Mouse (Mus musculus): ENCODE measurements around the gene Emilin2. TPM values are rescaled to one million over a fixed set of nuclear protein-coding genes. Genes with fewer than 3 reads are reported as not detected.

Emilin2 gene
- polyA plus RNA-seq, 1 experiment from 2014 or later = 13.3 TPM

- ATAC-seq (ENCODE audit: insufficient read depth, low FRiP score, low TSS enrichment) = no peak
- no peaks in the 10 kb centered on the region for H3K27me3 ChIP-seq (ENCODE audit: control insufficient read depth, insufficient read depth, low read length)
- no peaks in the 10 kb centered on the region for H3K9me3 ChIP-seq (ENCODE audit: control insufficient read depth, low read length)
- H3K9ac ChIP-seq (ENCODE audit: low read length) = no peak overlapping the region
- no peaks in the 10 kb centered on the region for H3K36me3 ChIP-seq (ENCODE audit: control insufficient read depth, insufficient read depth, low read length)
- no peak for DNase-seq (ENCODE audit: low spot score)
- no peaks in the 10 kb centered on the region for H3K4me1 ChIP-seq (ENCODE audit: control insufficient read depth, insufficient read depth, low read length)
- 96% methylated on average over 4 of the region's 4 CpGs for WGBS
- no peak overlapping the region for H3K4me2 ChIP-seq (ENCODE audit: low read depth)
- no peak overlapping the region for H3K27ac ChIP-seq (ENCODE audit: low read depth, low read length)
- no peak overlapping the region for H3K4me3 ChIP-seq (ENCODE audit: low read depth, low read length)
Measured at GRCm38 (mm10) chr17:71283237-71283636, 28.5 kb downstream of the Emilin2 start.

DNA sequence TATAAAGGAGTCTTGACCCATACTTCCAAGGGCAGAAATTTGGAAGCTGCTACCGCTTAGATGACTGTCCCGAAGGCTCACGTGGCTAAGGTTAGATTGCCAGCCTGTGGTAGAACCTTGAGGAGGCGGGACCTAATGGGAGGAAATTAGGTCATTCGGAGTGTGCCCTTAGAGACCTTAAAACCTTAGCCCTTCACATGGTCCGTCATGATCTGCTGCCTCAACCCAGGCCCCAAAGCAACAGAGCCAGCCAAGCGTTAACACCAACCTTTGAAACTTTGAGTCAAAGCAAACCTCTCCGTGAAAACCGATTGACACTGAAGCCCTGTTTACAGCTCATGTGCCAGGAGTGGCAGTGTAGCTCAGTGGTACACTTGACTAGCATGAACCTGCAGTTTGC, 29.1 kb downstream of the Emilin2 start:
- no peak overlapping the region for H3K4me3 ChIP-seq (ENCODE audit: low read depth, low read length)
- no peaks in the 10 kb centered on the region for H3K9me3 ChIP-seq (ENCODE audit: control insufficient read depth, low read length)
- no peaks in the 10 kb centered on the region for H3K36me3 ChIP-seq (ENCODE audit: control insufficient read depth, insufficient read depth, low read length)
- 92% methylated on average over 9 of the region's 9 CpGs for WGBS
- DNase-seq (ENCODE audit: low spot score) (no peak), ATAC-seq (ENCODE audit: insufficient read depth, low FRiP score, low TSS enrichment) (no peak)
- no peak overlapping the region for H3K4me2 ChIP-seq (ENCODE audit: low read depth)
- no peaks in the 10 kb centered on the region for H3K27me3 ChIP-seq (ENCODE audit: control insufficient read depth, insufficient read depth, low read length)
- H3K4me1 ChIP-seq (ENCODE audit: control insufficient read depth, insufficient read depth, low read length) = no peaks in the 10 kb centered on the region
- no peak overlapping the region for H3K27ac ChIP-seq (ENCODE audit: low read depth, low read length)
- no peak overlapping the region for H3K9ac ChIP-seq (ENCODE audit: low read length)

DNA sequence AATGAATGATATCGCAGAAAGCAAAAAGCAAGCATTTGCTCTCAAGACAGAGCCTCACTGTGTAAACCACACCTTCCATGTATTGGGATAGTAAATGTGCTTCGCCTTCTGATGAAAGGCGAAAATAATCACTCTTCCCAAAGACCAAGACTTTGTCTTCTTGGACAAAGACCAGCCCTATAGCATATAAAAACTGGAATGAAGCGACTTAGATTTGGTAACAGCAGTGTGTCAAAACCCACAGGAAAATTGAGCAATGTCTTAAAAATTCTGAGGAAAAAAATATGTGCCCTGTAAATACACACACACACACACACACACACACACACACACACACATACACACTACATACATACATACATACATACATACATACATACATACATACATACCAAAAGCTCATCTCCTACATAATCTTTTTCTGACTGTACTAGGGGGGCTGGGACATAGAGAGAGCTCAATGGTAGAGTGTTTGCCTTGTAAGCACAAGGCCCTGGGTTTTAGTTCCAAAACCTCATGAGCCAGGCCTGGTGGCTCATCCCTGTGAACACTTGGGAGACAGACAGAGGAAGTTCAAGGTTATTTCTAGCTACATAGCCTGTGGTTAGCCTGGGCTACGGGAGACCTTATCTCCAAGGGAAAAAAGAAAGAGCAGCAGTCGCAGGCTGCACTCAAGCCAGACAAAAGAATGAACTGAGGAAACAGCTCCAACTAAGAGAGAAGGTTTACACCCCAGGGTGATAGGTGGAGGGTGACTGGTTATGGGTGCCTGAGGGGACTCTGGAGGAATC, 33.9 kb downstream of the Emilin2 start:
- Histone ChIP-seq H3K27me3 (ENCODE audit: control insufficient read depth, insufficient read depth, low read length) (no peaks in the 10 kb centered on the region), H3K9me3 (ENCODE audit: control insufficient read depth, low read length) (no peaks in the 10 kb centered on the region), H3K36me3 (ENCODE audit: control insufficient read depth, insufficient read depth, low read length) (no peaks in the 10 kb centered on the region), H3K27ac (ENCODE audit: low read depth, low read length) (no peak overlapping the region), H3K9ac (ENCODE audit: low read length) (no peak overlapping the region), H3K4me3 (ENCODE audit: low read depth, low read length) (no peak overlapping the region), H3K4me1 (ENCODE audit: control insufficient read depth, insufficient read depth, low read length) (no peaks in the 10 kb centered on the region), H3K4me2 (ENCODE audit: low read depth) (no peak overlapping the region)
- ATAC-seq (ENCODE audit: insufficient read depth, low FRiP score, low TSS enrichment) (no peak), DNase-seq (ENCODE audit: low spot score) (no peak)
- 90% methylated on average over 6 of the region's 6 CpGs for WGBS

- 88% methylated on average over 10 of the region's 10 CpGs for WGBS
- no peak for ATAC-seq (ENCODE audit: insufficient read depth, low FRiP score, low TSS enrichment)
- H3K27ac ChIP-seq (ENCODE audit: low read depth, low read length) = no peak overlapping the region
Measured at GRCm38 (mm10) chr17:71276771-71277170, 35.0 kb downstream of the Emilin2 start.

DNA sequence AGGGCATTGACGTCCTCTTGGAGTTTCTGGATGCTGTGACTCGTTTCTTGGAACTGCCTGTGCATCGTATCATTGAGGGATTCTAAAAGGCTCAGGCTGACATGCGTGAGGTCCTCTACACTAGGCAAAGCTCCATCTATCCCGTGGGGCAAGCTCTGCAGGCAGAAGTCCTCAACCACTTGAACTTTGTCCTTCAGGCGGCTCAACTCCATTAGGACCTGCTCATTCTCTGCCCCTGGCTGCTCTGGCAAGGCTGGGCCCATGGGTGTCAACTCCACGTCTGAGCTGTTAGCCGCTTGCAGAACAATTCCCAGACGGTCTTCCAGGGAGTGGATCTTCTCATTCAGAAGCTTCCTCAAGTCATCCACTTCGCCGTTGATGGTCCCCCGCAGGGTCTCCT, 37.9 kb downstream of the Emilin2 start:
- Histone ChIP-seq H3K4me2 (ENCODE audit: low read depth) (no peak overlapping the region), H3K36me3 (ENCODE audit: control insufficient read depth, insufficient read depth, low read length) (no peaks in the 10 kb centered on the region), H3K27ac (ENCODE audit: low read depth, low read length) (no peak overlapping the region), H3K9me3 (ENCODE audit: control insufficient read depth, low read length) (no peaks in the 10 kb centered on the region), H3K4me1 (ENCODE audit: control insufficient read depth, insufficient read depth, low read length) (no peaks in the 10 kb centered on the region), H3K27me3 (ENCODE audit: control insufficient read depth, insufficient read depth, low read length) (no peaks in the 10 kb centered on the region), H3K4me3 (ENCODE audit: low read depth, low read length) (no peak overlapping the region), H3K9ac (ENCODE audit: low read length) (no peak overlapping the region)
- ATAC-seq (ENCODE audit: insufficient read depth, low FRiP score, low TSS enrichment) = no peak
- 95% methylated on average over 12 of the region's 12 CpGs for WGBS
- no peak for DNase-seq (ENCODE audit: low spot score)

More at GRCm38 (mm10) chr17:71276771-71277170, 35.0 kb downstream of the Emilin2 start:
- H3K9me3 ChIP-seq (ENCODE audit: control insufficient read depth, low read length) = no peaks in the 10 kb centered on the region
- H3K4me3 ChIP-seq (ENCODE audit: low read depth, low read length) = no peak overlapping the region
- H3K36me3 ChIP-seq (ENCODE audit: control insufficient read depth, insufficient read depth, low read length) = no peaks in the 10 kb centered on the region
- no peak for DNase-seq (ENCODE audit: low spot score)
- no peak overlapping the region for H3K4me2 ChIP-seq (ENCODE audit: low read depth)
- no peak overlapping the region for H3K9ac ChIP-seq (ENCODE audit: low read length)
- H3K4me1 ChIP-seq (ENCODE audit: control insufficient read depth, insufficient read depth, low read length) = no peaks in the 10 kb centered on the region
- no peaks in the 10 kb centered on the region for H3K27me3 ChIP-seq (ENCODE audit: control insufficient read depth, insufficient read depth, low read length)

DNA sequence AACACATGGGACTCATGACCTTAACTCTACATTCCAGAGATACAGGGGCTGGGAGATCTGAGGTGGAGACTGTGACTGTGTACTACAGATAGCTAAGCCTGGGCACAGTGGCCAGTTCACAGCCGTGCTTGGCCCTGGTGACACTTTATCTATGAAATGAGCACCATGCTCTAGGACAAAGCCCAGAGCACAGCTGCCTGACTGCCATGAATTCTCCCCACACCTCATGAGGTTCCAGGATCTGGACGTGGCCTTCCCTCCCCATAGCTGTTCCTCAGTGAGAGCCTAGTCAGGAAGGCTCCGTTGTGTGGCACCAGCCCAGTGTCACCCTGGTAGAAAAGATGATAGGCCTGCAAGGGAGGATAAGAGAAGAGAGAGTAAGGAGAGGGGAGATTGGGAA, 43.2 kb downstream of the Emilin2 start:
- no peak overlapping the region for H3K27ac ChIP-seq (ENCODE audit: low read depth, low read length)
- WGBS = 96% methylated on average over 3 of the region's 3 CpGs
- no peaks in the 10 kb centered on the region for H3K4me1 ChIP-seq (ENCODE audit: control insufficient read depth, insufficient read depth, low read length)
- DNase-seq (ENCODE audit: low spot score) (no peak), ATAC-seq (ENCODE audit: insufficient read depth, low FRiP score, low TSS enrichment) (no peak)
- H3K4me3 ChIP-seq (ENCODE audit: low read depth, low read length) = no peak overlapping the region
- no peak overlapping the region for H3K4me2 ChIP-seq (ENCODE audit: low read depth)
- no peaks in the 10 kb centered on the region for H3K36me3 ChIP-seq (ENCODE audit: control insufficient read depth, insufficient read depth, low read length)
- no peaks in the 10 kb centered on the region for H3K9me3 ChIP-seq (ENCODE audit: control insufficient read depth, low read length)
- H3K27me3 ChIP-seq (ENCODE audit: control insufficient read depth, insufficient read depth, low read length) = no peaks in the 10 kb centered on the region
- H3K9ac ChIP-seq (ENCODE audit: low read length) = no peak overlapping the region

DNA sequence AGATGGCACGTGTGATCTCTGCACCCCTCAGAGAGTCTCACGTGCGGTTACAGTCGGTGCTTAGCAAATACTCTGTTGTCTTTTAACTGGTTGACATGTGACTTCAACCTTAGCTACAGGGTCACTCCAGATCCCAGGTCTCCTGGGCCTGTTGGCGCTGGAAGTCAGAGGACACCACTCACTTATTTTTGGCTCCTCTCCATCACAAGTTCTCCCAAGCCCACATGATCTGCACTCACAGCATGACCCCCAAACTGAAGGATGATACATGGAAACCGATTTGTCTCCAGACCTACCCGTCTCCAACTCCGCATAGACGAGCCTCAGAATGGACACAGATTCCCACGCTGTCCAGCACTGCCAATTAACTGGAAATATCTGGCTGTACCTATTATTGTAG, 43.6 kb downstream of the Emilin2 start:
- 88% methylated on average over 10 of the region's 10 CpGs for WGBS
- Histone ChIP-seq H3K4me1 (ENCODE audit: control insufficient read depth, insufficient read depth, low read length) (no peaks in the 10 kb centered on the region), H3K36me3 (ENCODE audit: control insufficient read depth, insufficient read depth, low read length) (no peaks in the 10 kb centered on the region), H3K4me3 (ENCODE audit: low read depth, low read length) (no peak overlapping the region), H3K9ac (ENCODE audit: low read length) (no peak overlapping the region), H3K27me3 (ENCODE audit: control insufficient read depth, insufficient read depth, low read length) (no peaks in the 10 kb centered on the region), H3K4me2 (ENCODE audit: low read depth) (no peak overlapping the region), H3K9me3 (ENCODE audit: control insufficient read depth, low read length) (no peaks in the 10 kb centered on the region), H3K27ac (ENCODE audit: low read depth, low read length) (no peak overlapping the region)
- DNase-seq (ENCODE audit: low spot score) (no peak), ATAC-seq (ENCODE audit: insufficient read depth, low FRiP score, low TSS enrichment) (no peak)

- Histone ChIP-seq H3K9ac (ENCODE audit: low read length) (no peak overlapping the region), H3K4me1 (ENCODE audit: control insufficient read depth, insufficient read depth, low read length) (no peaks in the 10 kb centered on the region), H3K9me3 (ENCODE audit: control insufficient read depth, low read length) (no peaks in the 10 kb centered on the region), H3K4me3 (ENCODE audit: low read depth, low read length) (no peak overlapping the region), H3K4me2 (ENCODE audit: low read depth) (no peak overlapping the region), H3K27me3 (ENCODE audit: control insufficient read depth, insufficient read depth, low read length) (no peaks in the 10 kb centered on the region), H3K27ac (ENCODE audit: low read depth, low read length) (no peak overlapping the region), H3K36me3 (ENCODE audit: control insufficient read depth, insufficient read depth, low read length) (no peaks in the 10 kb centered on the region)
- 94% methylated on average over 8 of the region's 8 CpGs for WGBS
- ATAC-seq (ENCODE audit: insufficient read depth, low FRiP score, low TSS enrichment) (no peak), DNase-seq (ENCODE audit: low spot score) (no peak)
Measured at GRCm38 (mm10) chr17:71267374-71267773, 44.4 kb downstream of the Emilin2 start.

GRCm38 (mm10) chr17:71265336-71266051, 46.3 kb downstream of the Emilin2 start:
- Histone ChIP-seq H3K27ac (ENCODE audit: low read depth, low read length) (no peak overlapping the region), H3K36me3 (ENCODE audit: control insufficient read depth, insufficient read depth, low read length) (no peaks in the 10 kb centered on the region), H3K4me3 (ENCODE audit: low read depth, low read length) (no peak overlapping the region), H3K9ac (ENCODE audit: low read length) (no peak overlapping the region), H3K9me3 (ENCODE audit: control insufficient read depth, low read length) (no peaks in the 10 kb centered on the region), H3K27me3 (ENCODE audit: control insufficient read depth, insufficient read depth, low read length) (no peaks in the 10 kb centered on the region), H3K4me1 (ENCODE audit: control insufficient read depth, insufficient read depth, low read length) (no peaks in the 10 kb centered on the region), H3K4me2 (ENCODE audit: low read depth) (no peak overlapping the region)
- 85% methylated on average over 5 of the region's 5 CpGs for WGBS
- DNase-seq (ENCODE audit: low spot score) = no peak
- no peak for ATAC-seq (ENCODE audit: insufficient read depth, low FRiP score, low TSS enrichment)
